Mouse (Mus musculus): ENCODE results near the gene Htr1d. TPM values are rescaled to one million over a fixed set of nuclear protein-coding genes. Genes with fewer than 3 reads are reported as not detected.

The Htr1d gene
- polyA plus RNA-seq, 1 experiment from 2014 or later, result 0.34 TPM

GRCm38 (mm10) chr4:136469371-136469903, 46.1 kb downstream of the Htr1d start, which contains the start of gene Luzp1:
Gene Luzp1 (plus strand): TSS chr4:136469761.
- Histone ChIP-seq H3K4me2 (peak within 1 kb of the TSS; percentile 53), H3K27ac (ENCODE audit: low read depth, low read length) (peak within 1 kb of the TSS; percentile 91), H3K9ac (ENCODE audit: low read length) (peak within 1 kb of the TSS; percentile 94), H3K36me3 (ENCODE audit: control insufficient read depth, insufficient read depth, low read length) (no peaks in the 10 kb centered on the region), H3K4me3 (ENCODE audit: low read depth, low read length) (peak within 1 kb of the TSS; percentile 92), H3K9me3 (ENCODE audit: control insufficient read depth, low read length) (no peaks in the 10 kb centered on the region), H3K27me3 (ENCODE audit: control insufficient read depth, insufficient read depth, low read length) (peaks cover under 1% of the 10 kb centered on the region; the same call in 1 of the 2 replicates), H3K4me1 (ENCODE audit: control insufficient read depth, insufficient read depth, low read length) (peaks cover 11% of the 10 kb centered on the region)
- WGBS, result 1% methylated on average over 36 of the region's 36 CpGs
- peak; percentile 95 for ATAC-seq (ENCODE audit: low FRiP score)
- peak; percentile 100 for DNase-seq (ENCODE audit: low spot score, missing footprints)

- peak overlapping the region; percentile 92 for H3K4me3 ChIP-seq (ENCODE audit: low read depth, low read length)
- no peaks in the 10 kb centered on the region for H3K27me3 ChIP-seq (ENCODE audit: control insufficient read depth, insufficient read depth, low read length)
- H3K9me3 ChIP-seq (ENCODE audit: control insufficient read depth, low read length), result no peaks in the 10 kb centered on the region
- H3K27ac ChIP-seq (ENCODE audit: low read depth, low read length), result peak overlapping the region; percentile 91
- peak overlapping the region; percentile 53 for H3K4me2 ChIP-seq
- under 1% methylated on average over 30 of the region's 55 CpGs for WGBS
- no peak for DNase-seq (ENCODE audit: low spot score, missing footprints)
- H3K4me1 ChIP-seq (ENCODE audit: control insufficient read depth, insufficient read depth, low read length), result peaks cover 11% of the 10 kb centered on the region
- H3K36me3 ChIP-seq (ENCODE audit: control insufficient read depth, insufficient read depth, low read length), result no peaks in the 10 kb centered on the region
- ATAC-seq (ENCODE audit: low FRiP score), result peak; percentile 91
- peak overlapping the region; percentile 94 for H3K9ac ChIP-seq (ENCODE audit: low read length)
Measured at GRCm38 (mm10) chr4:136469941-136470346, 46.6 kb downstream of the Htr1d start.

- peak overlapping the region; percentile 92 for H3K4me3 ChIP-seq (ENCODE audit: low read depth, low read length)
- H3K27ac ChIP-seq (ENCODE audit: low read depth, low read length), result peak overlapping the region; percentile 91
- H3K36me3 ChIP-seq (ENCODE audit: control insufficient read depth, insufficient read depth, low read length), result no peaks in the 10 kb centered on the region
- H3K4me1 ChIP-seq (ENCODE audit: control insufficient read depth, insufficient read depth, low read length), result peaks cover 11% of the 10 kb centered on the region
- under 1% methylated on average over 58 of the region's 58 CpGs for WGBS
- DNase-seq (ENCODE audit: low spot score, missing footprints) (peak; percentile 97), ATAC-seq (ENCODE audit: low FRiP score) (no peak; the same call in 1 of the 2 replicates)
- peak overlapping the region; percentile 94 for H3K9ac ChIP-seq (ENCODE audit: low read length)
- H3K27me3 ChIP-seq (ENCODE audit: control insufficient read depth, insufficient read depth, low read length), result no peaks in the 10 kb centered on the region
- H3K9me3 ChIP-seq (ENCODE audit: control insufficient read depth, low read length), result no peaks in the 10 kb centered on the region
- peak overlapping the region; percentile 53 for H3K4me2 ChIP-seq
Measured at GRCm38 (mm10) chr4:136470347-136471071, 47.2 kb downstream of the Htr1d start.

GRCm38 (mm10) chr4:136476692-136477091, 53.4 kb downstream of the Htr1d start:
- ATAC-seq (ENCODE audit: low FRiP score) (no peak), DNase-seq (ENCODE audit: low spot score, missing footprints) (no peak)
- Histone ChIP-seq H3K9me3 (ENCODE audit: control insufficient read depth, low read length) (no peaks in the 10 kb centered on the region), H3K27me3 (ENCODE audit: control insufficient read depth, insufficient read depth, low read length) (no peaks in the 10 kb centered on the region), H3K4me2 (no peak overlapping the region), H3K4me3 (ENCODE audit: low read depth, low read length) (no peak overlapping the region), H3K27ac (ENCODE audit: low read depth, low read length) (no peak overlapping the region), H3K9ac (ENCODE audit: low read length) (no peak overlapping the region), H3K4me1 (ENCODE audit: control insufficient read depth, insufficient read depth, low read length) (peaks cover 3% of the 10 kb centered on the region), H3K36me3 (ENCODE audit: control insufficient read depth, insufficient read depth, low read length) (no peaks in the 10 kb centered on the region)
- 100% methylated on average over 1 of the region's 1 CpGs for WGBS

GRCm38 (mm10) chr4:136486549-136486948, 63.2 kb downstream of the Htr1d start:
- no peak overlapping the region for H3K4me3 ChIP-seq (ENCODE audit: low read depth, low read length)
- H3K9ac ChIP-seq (ENCODE audit: low read length), result no peak overlapping the region
- no peak overlapping the region for H3K27ac ChIP-seq (ENCODE audit: low read depth, low read length)
- WGBS, result 95% methylated on average over 2 of the region's 2 CpGs
- DNase-seq (ENCODE audit: low spot score, missing footprints), result no peak
- H3K9me3 ChIP-seq (ENCODE audit: control insufficient read depth, low read length), result no peaks in the 10 kb centered on the region
- no peaks in the 10 kb centered on the region for H3K4me1 ChIP-seq (ENCODE audit: control insufficient read depth, insufficient read depth, low read length)
- H3K4me2 ChIP-seq, result no peak overlapping the region
- no peaks in the 10 kb centered on the region for H3K36me3 ChIP-seq (ENCODE audit: control insufficient read depth, insufficient read depth, low read length)
- H3K27me3 ChIP-seq (ENCODE audit: control insufficient read depth, insufficient read depth, low read length), result no peaks in the 10 kb centered on the region
- ATAC-seq (ENCODE audit: low FRiP score), result no peak

Other genes starting within 250 kb of the Htr1d start
- gene Asap3, start 217.2 kb upstream of the Htr1d start, polyA plus RNA-seq (2014; fragmentation: Nextera tagmentation; extraction: Ambion mirVana), result 2.8 and 3.2 TPM in 2 replicates
- gene Tcea3, start 175.8 kb upstream of the Htr1d start, polyA plus RNA-seq (2014; fragmentation: Nextera tagmentation; extraction: Ambion mirVana), result 1.5 and 1.7 TPM in 2 replicates
- gene Zfp46, start 138.8 kb upstream of the Htr1d start, polyA plus RNA-seq (2014; fragmentation: Nextera tagmentation; extraction: Ambion mirVana), result 29.7 and 31.4 TPM in 2 replicates
- gene Hnrnpr, start 112.6 kb upstream of the Htr1d start, polyA plus RNA-seq (2014; fragmentation: Nextera tagmentation; extraction: Ambion mirVana), result 193 and 196 TPM in 2 replicates
- gene 6030445D17Rik, start 38.7 kb downstream of the Htr1d start, polyA plus RNA-seq (2014; fragmentation: Nextera tagmentation; extraction: Ambion mirVana), result 0.15 and 0.46 TPM in 2 replicates
- gene Luzp1, start 46.2 kb downstream of the Htr1d start, polyA plus RNA-seq (2014; fragmentation: Nextera tagmentation; extraction: Ambion mirVana), result 94.2 and 99.5 TPM in 2 replicates
- 89.6 and 92.3 TPM in 2 replicates for gene Kdm1a, start 179.2 kb downstream of the Htr1d start, polyA plus RNA-seq (2014; fragmentation: Nextera tagmentation; extraction: Ambion mirVana)
- gene Tex46, start 186.9 kb downstream of the Htr1d start, polyA plus RNA-seq (2014; fragmentation: Nextera tagmentation; extraction: Ambion mirVana), result not detected in 2 replicates
- 0.06 TPM in 1 of 2 replicates, not detected in the other for gene Lactbl1, start 199.1 kb downstream of the Htr1d start, polyA plus RNA-seq (2014; fragmentation: Nextera tagmentation; extraction: Ambion mirVana)